Mouse (Mus musculus) heart, postnatal 4 days (tissue): Measurements from ENCODE around the gene Nap1l4. TPM values are rescaled to one million over a fixed set of nuclear protein-coding genes. Genes with fewer than 3 reads are reported as not detected.
A peak's percentile ranks its signal among the peaks of the same experiment; 100 is the strongest.

Source experiments
- DNase-seq: peaks from one replicate; pipeline ENCODE4 v3.0.0; 2021
- microRNA-seq, 2 experiments: library from miRNA; unstranded; fragments of <30 nt; microRNA quantifications; one replicate each; pipeline ENCODE4 v1.2.0; 2021 to 2022
- total RNA-seq, 2 experiments: library from RNA; stranded (reverse); gene quantifications; 2 replicates each; pipeline ENCODE4 v1.2.3; 2021

Gene Nap1l4
- total RNA-seq, 2 experiments from 2014 or later: 203 to 204 TPM

GRCm38 (mm10) chr7:143475876-143476275 lies 73.0 kb downstream of the Nap1l4 start:
- no peak for DNase-seq

GRCm38 (mm10) chr7:143474811-143475210 lies 74.1 kb downstream of the Nap1l4 start:
- DNase-seq: no peak

- peak; percentile 46 for DNase-seq
These were observed 75.4 kb downstream of the Nap1l4 start, which contains the start of gene Slc22a18 for GRCm38 (mm10) chr7:143473347-143474101. TSS of gene Slc22a18 (plus strand) at chr7:143473736.

- DNase-seq: peak; percentile 88
These were observed 79.0 kb downstream of the Nap1l4 start for GRCm38 (mm10) chr7:143469946-143470345.

- DNase-seq: no peak
These were observed 81.2 kb downstream of the Nap1l4 start for GRCm38 (mm10) chr7:143467714-143468113.

- peak; percentile 92 for DNase-seq
These were observed 82.7 kb downstream of the Nap1l4 start for GRCm38 (mm10) chr7:143466099-143466677.

GRCm38 (mm10) chr7:143464811-143465560 lies 83.9 kb downstream of the Nap1l4 start:
- DNase-seq: peak; percentile 70

- peak; percentile 89 for DNase-seq
These were observed 85.0 kb downstream of the Nap1l4 start for GRCm38 (mm10) chr7:143463865-143464415.

Small RNA genes lying within 50 kb of the gene (microRNA-seq; reads per million reads assigned to microRNA genes)
- gene Mir7064: 0.20 to 2.1 reads per million in 2 experiments

Other genes starting within 250 kb of the Nap1l4 start
- 10 to 100 TPM; 56.1 to 60.4 TPM for gene Cdkn1c, start 88.1 kb downstream of the Nap1l4 start, total RNA-seq
- gene Slc22a18, start 75.4 kb downstream of the Nap1l4 start, total RNA-seq: under 1 TPM; 0.45 to 0.55 TPM
- gene Phlda2, start 46.0 kb downstream of the Nap1l4 start, total RNA-seq: not detected
- gene Cars, start 51.0 kb upstream of the Nap1l4 start, total RNA-seq: 10 to 100 TPM; 24.5 to 27.1 TPM
- 1 to 10 TPM; 1.0 to 1.4 TPM for gene Tnfrsf26, start 79.6 kb upstream of the Nap1l4 start, total RNA-seq
- 1 to 10 TPM; 3.6 to 5.0 TPM for gene Tnfrsf22, start 100.6 kb upstream of the Nap1l4 start, total RNA-seq
- 1 to 10 TPM; 3.4 to 3.6 TPM for gene Tnfrsf23, start 136.8 kb upstream of the Nap1l4 start, total RNA-seq
- 10 to 100 TPM; 45.1 to 46.4 TPM for gene Osbpl5, start 207.9 kb upstream of the Nap1l4 start, total RNA-seq
- not detected for gene Mrgprg, start 217.9 kb upstream of the Nap1l4 start, total RNA-seq
- gene Mrgpre, start 235.4 kb upstream of the Nap1l4 start, total RNA-seq: 1 to 10 TPM; 2.3 to 2.4 TPM